Mouse (Mus musculus): ENCODE results near the gene Apba3.

Apba3 gene

GRCm38 (mm10) chr10:81306837-81307682 lies 40.3 kb downstream of the Apba3 start:
- no peak for DNase-seq (ENCODE audit: low spot score)

GRCm38 (mm10) chr10:81309571-81309970 lies 42.8 kb downstream of the Apba3 start:
- DNase-seq (ENCODE audit: low spot score): no peak

DNA sequence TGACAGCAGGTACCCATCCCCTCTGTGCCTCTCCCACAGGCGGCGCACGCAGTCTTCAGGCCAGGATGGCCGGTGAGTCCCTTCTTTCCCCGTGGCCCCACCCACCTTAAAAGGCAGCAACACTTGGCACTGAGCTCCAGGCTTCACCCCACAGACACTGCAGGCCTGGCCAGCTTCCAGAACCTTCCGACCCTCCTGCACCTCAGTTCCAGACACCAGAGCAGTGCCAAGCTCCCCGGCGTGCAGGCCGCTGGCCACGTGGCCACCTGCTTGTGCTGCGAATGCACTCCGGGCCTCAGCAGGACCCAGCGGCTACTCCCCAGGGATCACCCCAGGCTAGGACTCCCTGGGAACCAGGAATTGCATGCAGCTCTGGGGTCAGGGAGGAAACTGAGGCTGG lies 46.8 kb downstream of the Apba3 start:
- DNase-seq (ENCODE audit: low spot score): no peak

- no peak for DNase-seq (ENCODE audit: low spot score)
Observed at GRCm38 (mm10) chr10:81314201-81314600, 47.4 kb downstream of the Apba3 start.

GRCm38 (mm10) chr10:81315587-81315986 lies 48.8 kb downstream of the Apba3 start:
- no peak for DNase-seq (ENCODE audit: low spot score)

DNA sequence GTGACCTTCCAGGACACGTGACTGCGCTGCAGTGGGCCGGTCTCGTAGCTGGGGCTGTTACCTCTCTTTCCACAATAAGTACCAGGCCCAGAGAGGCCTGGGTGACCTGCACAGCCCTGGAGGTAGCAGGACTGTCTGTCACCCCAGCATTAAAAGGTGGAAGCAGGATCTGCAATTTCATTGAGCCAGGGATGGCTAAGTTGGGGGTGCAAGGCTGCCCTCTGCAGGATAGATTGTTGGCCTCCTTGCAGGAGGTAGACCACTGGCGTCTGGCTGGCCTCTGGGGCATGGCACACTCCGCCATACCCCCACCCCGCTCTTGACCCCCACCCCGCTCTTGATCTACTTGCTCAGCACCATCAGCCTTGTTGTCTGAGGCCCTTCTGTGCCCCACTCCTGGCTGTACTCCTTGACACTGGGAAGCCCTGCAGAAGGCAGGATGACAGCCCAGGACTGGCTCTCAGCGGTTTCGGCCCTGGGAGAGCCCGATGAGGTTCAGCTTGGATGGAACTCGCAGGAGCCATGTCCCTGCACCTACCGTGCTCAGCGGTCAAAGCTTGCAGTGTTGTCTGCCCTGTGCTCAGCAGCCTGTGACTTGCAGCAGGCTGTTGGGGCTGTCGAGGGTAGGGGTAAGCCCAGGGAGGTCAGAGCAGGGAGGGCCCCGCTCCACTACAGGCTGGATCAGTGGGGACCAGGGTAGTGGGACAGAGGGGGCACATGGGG lies 49.7 kb downstream of the Apba3 start:
- no peak for DNase-seq (ENCODE audit: low spot score)

DNA sequence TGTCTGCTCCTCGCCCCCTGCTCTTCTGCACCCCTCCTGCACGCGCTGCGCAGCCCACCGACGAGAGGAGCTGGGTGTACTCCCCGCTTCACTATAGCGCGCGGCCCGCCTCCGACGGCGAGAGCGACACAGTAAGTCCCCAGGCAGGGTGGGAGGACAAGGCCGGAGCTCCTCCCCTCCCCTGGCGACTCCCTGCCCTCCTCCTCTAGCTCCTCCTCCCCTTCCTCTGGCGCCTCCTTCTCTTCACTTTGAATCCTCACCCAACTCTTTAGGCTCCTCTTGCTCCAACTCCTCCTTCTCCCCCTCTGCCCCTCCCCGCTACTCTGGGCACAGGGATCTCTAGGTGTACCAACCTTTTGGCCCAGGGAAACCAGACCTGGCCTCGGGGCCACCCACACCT lies 50.5 kb downstream of the Apba3 start:
- DNase-seq (ENCODE audit: low spot score): no peak

DNA sequence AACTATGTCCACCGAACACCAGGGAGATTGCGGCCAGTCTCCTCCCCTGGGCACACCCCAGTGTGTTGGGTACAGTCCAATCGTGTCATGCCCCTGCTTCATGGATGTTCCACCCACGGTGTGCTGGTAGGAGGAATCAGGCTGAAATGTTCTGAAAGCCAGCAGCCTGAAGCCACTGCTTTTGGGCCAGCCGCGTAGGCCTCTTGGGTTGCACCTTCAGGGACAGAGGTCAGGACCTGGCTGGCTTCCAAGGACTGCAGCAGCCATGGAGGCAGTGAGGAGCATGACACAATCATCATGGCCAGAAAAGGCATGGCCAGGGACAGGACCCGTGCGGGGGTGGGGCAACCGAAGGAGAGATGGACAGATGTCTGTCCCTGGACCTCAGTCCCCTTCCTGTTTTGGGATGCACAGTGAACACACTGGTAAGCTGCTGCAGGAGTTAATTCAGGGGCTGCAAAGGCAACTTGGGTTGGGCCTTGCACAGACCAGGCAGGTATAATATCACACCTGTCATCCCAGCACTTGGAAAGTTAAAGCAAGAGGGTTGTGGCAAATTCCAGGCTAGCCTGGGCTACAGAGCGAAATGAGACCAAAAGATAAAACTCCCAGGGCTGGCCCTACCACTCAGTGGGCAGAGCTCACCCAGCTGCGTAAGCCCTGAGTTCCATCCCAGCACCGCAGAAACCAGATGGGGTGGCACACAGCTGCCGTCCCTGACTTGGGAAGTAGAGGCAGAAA lies 52.0 kb downstream of the Apba3 start:
- DNase-seq (ENCODE audit: low spot score): no peak

GRCm38 (mm10) chr10:81319330-81319699 lies 52.6 kb downstream of the Apba3 start:
- DNase-seq (ENCODE audit: low spot score): no peak

DNA sequence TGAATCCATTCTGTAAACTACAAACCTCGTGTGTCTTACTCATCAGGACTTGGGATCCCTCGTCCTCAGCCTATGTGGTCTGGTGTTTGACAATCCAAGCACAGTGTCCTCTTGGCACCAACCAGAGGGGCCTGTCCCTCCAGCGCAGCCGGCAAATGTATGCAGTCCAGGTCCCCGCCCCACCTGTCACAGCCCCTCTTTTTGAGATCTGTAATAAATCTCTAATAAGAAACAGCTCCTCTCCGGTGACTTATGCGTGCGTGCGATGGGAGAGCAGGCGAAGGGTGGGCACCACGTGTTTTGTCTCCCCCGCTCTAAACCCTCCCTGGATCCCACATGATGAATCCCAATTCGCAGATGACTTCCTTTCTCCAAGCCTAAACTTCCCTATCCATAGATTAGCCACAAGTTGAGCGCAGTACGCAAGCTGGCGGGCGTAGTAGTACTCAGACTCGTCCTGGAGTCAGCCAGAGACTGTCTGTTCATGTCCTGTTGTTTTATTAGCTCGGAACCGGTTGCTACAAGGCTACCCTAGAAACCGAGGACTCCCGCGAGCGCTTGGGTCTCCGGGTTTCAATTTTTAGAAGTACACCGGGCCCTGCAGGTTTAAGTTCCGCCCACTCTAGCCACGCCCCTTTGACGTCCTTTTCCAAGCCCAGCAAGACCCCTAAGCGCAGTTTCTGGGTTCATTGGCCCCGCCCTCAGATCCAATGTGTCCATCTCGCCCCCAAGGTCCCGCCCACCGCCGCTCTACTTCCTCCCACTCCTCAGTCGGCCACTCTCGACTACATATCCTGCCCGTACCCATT lies 53.2 kb downstream of the Apba3 start:
- no peak for DNase-seq (ENCODE audit: low spot score)

DNA sequence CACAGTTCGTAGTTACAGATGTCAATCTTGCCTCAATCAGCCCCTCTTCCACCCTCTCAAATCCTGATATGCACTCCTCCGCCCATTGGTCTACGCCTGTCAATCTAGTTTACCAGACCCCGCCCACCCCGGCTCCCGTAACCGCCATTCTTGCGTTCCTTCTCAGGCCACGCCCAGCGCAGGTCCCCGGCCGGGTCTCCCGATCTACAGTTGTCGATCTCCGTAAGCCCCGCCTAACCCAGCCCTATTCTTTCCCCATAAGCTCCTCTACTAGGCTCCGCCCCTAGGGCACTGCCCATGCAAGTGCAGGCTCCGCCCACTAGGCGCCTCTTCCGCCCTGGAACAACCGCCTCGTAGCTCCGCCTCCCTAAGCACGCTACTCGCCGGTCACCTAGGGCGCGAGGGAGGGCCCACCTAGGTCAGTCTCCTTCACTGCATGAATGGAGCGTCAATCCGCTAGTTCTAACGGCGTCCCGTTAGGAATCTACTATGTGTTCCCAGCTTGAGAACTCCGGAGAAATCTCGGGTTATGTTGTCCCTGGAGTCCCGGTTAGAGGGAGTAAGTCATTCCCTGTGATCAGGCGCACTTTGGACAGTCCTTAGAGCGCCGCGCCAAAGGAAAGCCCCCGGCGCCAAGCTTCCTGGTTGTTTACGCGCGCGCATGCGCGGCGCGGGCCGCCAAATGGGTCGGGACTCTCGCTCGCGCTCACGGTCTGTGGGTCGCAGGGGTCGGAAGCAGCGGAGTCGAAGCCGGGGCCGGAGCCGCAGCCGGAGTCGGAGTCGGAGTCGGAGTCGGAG lies 54.0 kb downstream of the Apba3 start, which contains the start of gene Cactin:
Cactin (plus strand) TSS at position 554 of the 798 bp plus-strand sequence.
- DNase-seq (ENCODE audit: low spot score): peak; percentile 98

GRCm38 (mm10) chr10:81321436-81321835 lies 54.7 kb downstream of the Apba3 start:
- DNase-seq (ENCODE audit: low spot score): no peak

DNA sequence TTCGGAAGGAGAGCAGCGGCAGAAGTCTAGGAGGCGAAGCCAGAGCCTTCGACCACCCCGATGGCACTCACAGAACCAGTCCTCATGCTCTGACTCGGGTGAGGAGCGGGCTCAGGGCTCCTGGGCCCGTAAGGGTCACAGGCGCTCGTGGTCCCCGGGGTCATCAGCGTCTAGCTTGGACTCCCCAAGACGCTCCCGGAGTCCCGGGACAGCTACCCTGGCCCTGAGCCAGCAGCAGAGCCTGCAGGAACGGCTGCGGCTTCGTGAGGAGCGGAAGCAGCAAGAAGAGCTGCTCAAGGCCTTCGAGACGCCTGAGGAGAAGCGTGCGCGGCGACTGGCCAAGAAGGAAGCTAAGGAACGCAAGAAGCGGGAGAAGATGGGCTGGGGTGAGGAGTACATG lies 55.7 kb downstream of the Apba3 start:
- no peak for DNase-seq (ENCODE audit: low spot score)
